Mouse (Mus musculus) heart, embryonic 16.5 days (tissue): ENCODE data around the gene Btbd10. TPM values are rescaled to one million over a fixed set of nuclear protein-coding genes. Genes with fewer than 3 reads are reported as not detected.
A peak's percentile ranks its signal among the peaks of the same experiment; 100 is the strongest.

ENCODE experiments used
- ATAC-seq: fragments of 200-750 bp; cut with Nextera tagmentation; replicated peaks from 2 replicates; pipeline ENCODE4 v1.8.0; 2017; ENCODE audit warnings: moderate number of reproducible peaks; ENCODE audit not compliant: insufficient read depth, low FRiP score; ENCODE audit errors: extremely low read depth
- H3K27ac ChIP-seq: fragments of 300-500 bp; sonication (generic); 2 replicates; pipeline ENCODE4 v1.5.1; 2014; ENCODE audit warnings: mild to moderate bottlenecking, low read length, control low read depth, moderate library complexity
- H3K27me3 ChIP-seq: fragments of 300-500 bp; sonication (generic); 2 replicates; pipeline ENCODE4 v1.6.1; 2014; ENCODE audit warnings: low read length, mixed read lengths; ENCODE audit not compliant: control insufficient read depth, insufficient read depth
- H3K36me3 ChIP-seq: fragments of 300-500 bp; sonication (generic); 2 replicates; pipeline ENCODE4 v1.6.1; 2014; ENCODE audit not compliant: control insufficient read depth, insufficient read depth
- H3K4me1 ChIP-seq: fragments of 300-500 bp; sonication (generic); 2 replicates; pipeline ENCODE4 v1.6.1; 2014; ENCODE audit warnings: low read length, mixed read lengths; ENCODE audit not compliant: control insufficient read depth, insufficient read depth
- H3K4me2 ChIP-seq: fragments of 300-500 bp; sonication (generic); 2 replicates; pipeline ENCODE4 v1.6.1; 2014; ENCODE audit warnings: low read depth, mild to moderate bottlenecking, control low read depth, low read length
- H3K4me3 ChIP-seq: fragments of 300-500 bp; sonication (generic); 2 replicates; pipeline ENCODE4 v1.5.1; 2014; ENCODE audit warnings: mild to moderate bottlenecking, control low read depth, low read length
- H3K9ac ChIP-seq: fragments of 300-500 bp; sonication (generic); 2 replicates; pipeline ENCODE4 v1.6.1; 2014; ENCODE audit warnings: low read length, control low read depth
- H3K9me3 ChIP-seq: fragments of 300-500 bp; sonication (generic); replicated peaks from 2 replicates; pipeline ENCODE4 v1.6.1; 2016; ENCODE audit warnings: low read length; ENCODE audit not compliant: control insufficient read depth
- WGBS: fragments of 180-500 bp; shearing (Covaris S2); extraction: QIAGEN DNeasy Blood & Tissue Kit; methylation state at CpG from one replicate; pipeline ENCODE4 v1.1.7; 2014; 5-methylcytosine and 5-hydroxymethylcytosine counted together
- polyA plus RNA-seq: library from polyadenylated mRNA; unstranded; fragments of >200 nt; fragmentation: Nextera tagmentation; extraction: Ambion mirVana; gene quantifications from 2 replicates; pipeline ENCODE4 v1.2.1, GENCODE M21; 2015

The Btbd10 gene
- polyA plus RNA-seq, 1 experiment from 2014 or later: 24.3 TPM

DNA sequence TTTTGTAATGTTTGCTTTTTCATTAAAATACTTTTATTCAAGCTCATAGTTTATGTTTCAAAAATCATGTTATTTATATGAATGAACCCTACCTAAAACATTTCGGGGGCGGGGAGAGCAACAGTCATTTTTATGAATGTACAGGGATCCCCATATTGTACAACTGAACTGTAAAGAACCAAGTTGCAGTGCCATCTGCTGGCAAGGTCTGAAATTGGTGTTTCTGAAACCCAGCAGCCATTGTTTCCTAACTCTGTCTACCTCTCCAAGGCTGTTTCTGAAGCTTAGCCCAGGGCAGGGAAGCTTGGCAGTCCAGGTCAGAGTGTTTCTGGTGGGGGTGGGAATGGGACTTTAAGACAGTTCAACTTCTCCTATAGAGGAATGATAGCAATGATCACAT lies 57.4 kb downstream of the Btbd10 start:
- peaks cover 10% of the 10 kb centered on the region; the same call in 1 of the 2 replicates for H3K36me3 ChIP-seq
- H3K4me3 ChIP-seq: no peak overlapping the region
- 12% methylated on average over 2 of the region's 2 CpGs for WGBS
- H3K27me3 ChIP-seq: no peaks in the 10 kb centered on the region
- no peak overlapping the region for H3K9ac ChIP-seq
- H3K4me2 ChIP-seq: no peak overlapping the region
- no peak overlapping the region for H3K27ac ChIP-seq
- no peaks in the 10 kb centered on the region for H3K4me1 ChIP-seq
- peak; percentile 37; the same call in 1 of the 2 replicates for ATAC-seq
- no peaks in the 10 kb centered on the region for H3K9me3 ChIP-seq

DNA sequence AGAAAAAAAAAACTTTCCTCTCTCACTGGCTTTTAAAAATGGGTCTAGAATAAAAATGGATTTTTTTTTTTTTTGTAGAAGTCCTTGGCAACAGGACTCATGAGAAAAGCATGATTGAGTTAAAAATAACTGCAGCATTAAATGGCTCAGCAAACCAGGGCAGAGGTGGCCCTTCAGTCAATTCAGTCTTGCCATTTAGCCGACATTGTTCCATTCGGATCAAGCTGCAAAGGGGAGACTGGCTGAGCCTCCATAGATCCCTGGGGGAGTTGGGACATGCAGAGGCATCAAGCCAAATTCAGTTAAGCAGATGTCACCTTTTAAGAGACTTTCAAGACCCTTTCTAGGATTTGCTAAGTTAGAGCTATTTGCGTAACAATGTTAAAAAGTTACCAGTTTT lies 59.1 kb downstream of the Btbd10 start:
- no peak overlapping the region for H3K4me2 ChIP-seq
- ATAC-seq: no peak
- no peaks in the 10 kb centered on the region for H3K9me3 ChIP-seq
- no peak overlapping the region for H3K4me3 ChIP-seq
- peaks cover 2% of the 10 kb centered on the region; the same call in 1 of the 2 replicates for H3K4me1 ChIP-seq
- peaks cover 13% of the 10 kb centered on the region; the same call in 1 of the 2 replicates for H3K36me3 ChIP-seq
- no peak overlapping the region for H3K9ac ChIP-seq
- H3K27me3 ChIP-seq: no peaks in the 10 kb centered on the region
- WGBS: 68% methylated on average over 3 of the region's 3 CpGs
- no peak overlapping the region for H3K27ac ChIP-seq

DNA sequence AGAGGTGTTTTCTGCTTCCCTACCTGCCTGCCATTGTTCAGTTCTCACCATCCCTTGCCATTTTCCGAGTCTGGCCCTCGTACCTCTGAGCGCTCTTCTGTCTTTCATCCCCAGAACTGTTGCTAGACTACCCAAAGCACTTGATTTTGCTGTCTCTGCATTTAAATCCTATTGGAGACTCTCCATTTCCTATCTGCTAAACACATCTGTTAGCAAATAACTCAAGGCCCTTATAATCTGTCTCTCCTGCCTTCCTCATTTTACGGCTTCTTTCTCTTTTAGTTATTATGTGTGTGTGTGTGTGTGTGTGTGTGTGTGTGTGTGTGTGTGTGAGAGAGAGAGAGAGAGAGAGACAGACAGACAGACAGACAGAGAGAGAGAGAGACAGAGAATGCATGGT lies 71.4 kb downstream of the Btbd10 start:
- H3K27me3 ChIP-seq: no peaks in the 10 kb centered on the region
- H3K4me1 ChIP-seq: peaks cover 5% of the 10 kb centered on the region; the same call in 1 of the 2 replicates
- no peaks in the 10 kb centered on the region for H3K9me3 ChIP-seq
- H3K4me3 ChIP-seq: no peak overlapping the region
- no peak overlapping the region for H3K27ac ChIP-seq
- peaks cover 14% of the 10 kb centered on the region for H3K36me3 ChIP-seq
- no peak overlapping the region for H3K9ac ChIP-seq
- WGBS: 85% methylated on average over 4 of the region's 4 CpGs
- H3K4me2 ChIP-seq: no peak overlapping the region
- ATAC-seq: no peak

DNA sequence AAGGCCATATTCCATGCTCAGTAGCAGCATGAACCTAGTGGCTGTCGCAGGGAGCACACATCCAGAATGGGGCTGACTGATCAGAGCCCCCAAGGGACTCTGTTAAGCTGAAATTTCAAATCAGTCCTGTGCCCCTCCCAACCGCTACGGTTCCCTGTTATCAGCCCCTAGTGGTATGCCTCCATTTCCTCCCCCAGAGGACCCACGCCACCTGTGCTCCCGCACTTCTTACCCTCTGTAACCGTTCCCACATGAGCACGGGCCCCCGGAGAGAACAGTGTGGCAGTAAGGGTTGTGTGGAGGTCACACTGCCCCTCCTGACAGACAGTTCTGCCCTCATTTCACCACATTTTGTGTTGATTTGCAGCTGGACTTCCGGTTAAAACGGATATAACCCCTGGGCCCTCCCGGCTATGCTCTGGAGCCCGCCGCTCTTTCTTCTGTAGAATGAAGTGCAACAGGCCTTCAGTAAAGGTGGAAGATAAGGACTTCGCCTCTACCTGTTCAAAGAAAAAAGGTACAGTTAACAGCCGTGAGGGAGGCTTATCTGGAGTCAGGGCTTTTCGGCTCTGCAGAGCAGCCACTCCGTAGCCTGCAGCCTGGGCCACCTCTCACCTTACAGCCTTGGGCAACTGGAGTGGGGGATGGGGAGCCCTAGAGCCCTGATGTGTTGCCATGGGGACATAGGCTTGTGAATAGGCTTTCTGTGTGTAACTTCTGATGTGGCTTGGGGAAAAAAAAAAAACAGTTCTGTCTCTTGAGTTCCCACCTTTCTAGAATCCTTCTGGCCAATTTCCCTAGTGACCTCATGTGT lies 73.9 kb downstream of the Btbd10 start:
- WGBS: 27% methylated on average over 17 of the region's 17 CpGs

DNA sequence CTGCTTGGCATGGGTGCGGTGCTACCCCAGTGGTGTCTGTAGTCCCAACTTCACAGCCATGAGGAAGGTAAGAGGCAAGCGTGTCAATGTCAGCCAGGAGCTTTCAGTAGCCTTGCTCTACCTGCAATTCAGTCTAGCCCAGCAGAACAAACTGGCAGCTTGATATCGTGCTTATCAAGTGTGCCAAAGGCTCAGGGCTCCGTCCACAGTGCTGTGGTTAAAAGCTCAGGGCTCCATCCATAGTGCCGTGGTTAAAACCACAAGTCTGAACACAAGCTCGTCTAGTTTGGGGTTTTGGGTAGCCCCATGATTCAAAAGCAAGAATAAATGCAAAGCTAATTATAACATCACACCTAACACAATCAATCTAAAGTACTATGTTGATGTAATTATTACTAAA lies 74.6 kb downstream of the Btbd10 start:
- no peak overlapping the region for H3K4me3 ChIP-seq
- H3K27ac ChIP-seq: peak overlapping the region; percentile 44; the same call in 1 of the 2 replicates
- WGBS: 78% methylated on average over 6 of the region's 6 CpGs
- H3K9me3 ChIP-seq: no peaks in the 10 kb centered on the region
- H3K4me2 ChIP-seq: peak overlapping the region; percentile 22; the same call in 1 of the 2 replicates
- no peak overlapping the region for H3K9ac ChIP-seq
- no peaks in the 10 kb centered on the region for H3K27me3 ChIP-seq
- H3K4me1 ChIP-seq: peaks cover 5% of the 10 kb centered on the region; the same call in 1 of the 2 replicates
- H3K36me3 ChIP-seq: peaks cover 6% of the 10 kb centered on the region; the same call in 1 of the 2 replicates
- ATAC-seq: no peak

More for the DNA sequence above, 73.9 kb downstream of the Btbd10 start:
- H3K9me3 ChIP-seq: no peaks in the 10 kb centered on the region
- peaks cover 5% of the 10 kb centered on the region; the same call in 1 of the 2 replicates for H3K4me1 ChIP-seq
- ATAC-seq: peak; percentile 69
- peak overlapping the region; percentile 26 for H3K27ac ChIP-seq
- H3K36me3 ChIP-seq: peaks cover 6% of the 10 kb centered on the region; the same call in 1 of the 2 replicates
- H3K4me3 ChIP-seq: peak overlapping the region; percentile 15; the same call in 1 of the 2 replicates
- H3K27me3 ChIP-seq: no peaks in the 10 kb centered on the region
- no peak overlapping the region for H3K9ac ChIP-seq
- peak overlapping the region; percentile 22 for H3K4me2 ChIP-seq

DNA sequence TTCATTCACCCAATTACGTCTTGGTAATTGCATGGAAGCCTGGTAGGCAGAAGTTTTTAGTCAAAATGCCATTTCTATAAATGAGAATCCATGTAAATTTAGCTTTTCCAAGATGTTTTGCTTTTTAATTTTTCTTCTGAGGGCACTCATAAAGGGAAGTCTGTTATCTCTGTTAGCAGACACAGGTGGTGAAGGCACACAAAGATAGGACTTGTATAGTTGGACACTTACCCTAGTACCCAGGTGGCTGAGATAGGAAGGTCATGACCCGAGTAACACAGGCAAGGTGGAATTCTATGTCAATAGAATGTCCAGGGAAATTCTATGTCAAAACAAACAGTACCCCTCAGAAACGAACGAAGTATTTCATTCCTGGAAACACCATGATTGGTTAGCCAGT lies 77.0 kb downstream of the Btbd10 start:
- Histone ChIP-seq H3K9me3 (no peaks in the 10 kb centered on the region), H3K4me2 (no peak overlapping the region), H3K27me3 (no peaks in the 10 kb centered on the region), H3K9ac (no peak overlapping the region), H3K4me3 (no peak overlapping the region), H3K27ac (no peak overlapping the region), H3K4me1 (peaks cover 5% of the 10 kb centered on the region; the same call in 1 of the 2 replicates), H3K36me3 (0 out of 2 replicates have a peak, but pooled peaks cover 3% of the 10 kb centered on the region)
- no peak for ATAC-seq
- 69% methylated on average over 4 of the region's 4 CpGs for WGBS

DNA sequence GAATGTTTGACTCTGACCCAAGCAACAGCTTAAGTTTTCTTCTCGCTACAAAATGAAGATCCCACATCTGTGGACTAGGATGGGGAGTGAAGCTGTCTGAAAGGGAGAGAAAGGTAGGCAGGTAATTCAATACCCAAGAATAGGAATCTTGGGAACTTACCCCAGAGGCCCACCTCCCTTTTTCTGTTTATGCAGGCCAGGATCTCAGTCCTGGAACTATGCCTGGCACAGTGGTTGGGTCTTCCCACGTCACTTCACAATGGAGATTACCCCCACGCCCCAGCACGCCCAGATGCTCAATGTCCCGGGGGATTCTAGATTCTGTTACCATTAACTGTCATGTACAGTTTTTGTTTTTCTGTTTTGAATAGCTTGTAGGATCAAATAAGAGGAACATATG lies 77.5 kb downstream of the Btbd10 start:
- H3K4me1 ChIP-seq: peaks cover 5% of the 10 kb centered on the region; the same call in 1 of the 2 replicates
- no peaks in the 10 kb centered on the region for H3K27me3 ChIP-seq
- no peak overlapping the region for H3K27ac ChIP-seq
- H3K9me3 ChIP-seq: no peaks in the 10 kb centered on the region
- no peak overlapping the region for H3K4me2 ChIP-seq
- H3K9ac ChIP-seq: no peak overlapping the region
- 83% methylated on average over 5 of the region's 5 CpGs for WGBS
- no peak for ATAC-seq
- no peak overlapping the region for H3K4me3 ChIP-seq
- 0 out of 2 replicates have a peak, but pooled peaks cover 3% of the 10 kb centered on the region for H3K36me3 ChIP-seq

DNA sequence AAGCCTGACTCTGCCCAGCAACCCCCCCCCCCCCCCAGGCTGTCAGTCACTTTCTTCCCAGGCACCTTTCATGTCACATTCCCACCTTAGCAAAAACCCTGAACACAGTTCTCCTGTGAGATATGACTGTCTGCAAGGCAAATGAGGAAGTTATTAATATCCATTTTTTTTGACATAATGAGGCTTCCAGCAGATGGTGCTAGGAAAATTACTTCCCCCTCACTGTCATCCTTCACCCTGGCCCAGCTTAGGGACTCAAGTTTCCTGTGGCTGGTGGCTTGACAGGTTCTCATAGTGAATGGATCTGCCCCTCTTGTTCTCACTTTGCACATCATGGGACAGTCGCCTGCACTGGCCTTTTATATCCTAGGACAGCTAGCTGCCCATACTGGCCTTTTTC lies 80.0 kb downstream of the Btbd10 start:
- Histone ChIP-seq H3K27ac (no peak overlapping the region), H3K4me2 (no peak overlapping the region), H3K4me1 (no peaks in the 10 kb centered on the region), H3K4me3 (no peak overlapping the region), H3K36me3 (peaks cover 9% of the 10 kb centered on the region; the same call in 1 of the 2 replicates), H3K9me3 (no peaks in the 10 kb centered on the region), H3K27me3 (no peaks in the 10 kb centered on the region), H3K9ac (no peak overlapping the region)
- ATAC-seq: no peak
- WGBS: 79% methylated on average over 1 of the region's 1 CpGs

DNA sequence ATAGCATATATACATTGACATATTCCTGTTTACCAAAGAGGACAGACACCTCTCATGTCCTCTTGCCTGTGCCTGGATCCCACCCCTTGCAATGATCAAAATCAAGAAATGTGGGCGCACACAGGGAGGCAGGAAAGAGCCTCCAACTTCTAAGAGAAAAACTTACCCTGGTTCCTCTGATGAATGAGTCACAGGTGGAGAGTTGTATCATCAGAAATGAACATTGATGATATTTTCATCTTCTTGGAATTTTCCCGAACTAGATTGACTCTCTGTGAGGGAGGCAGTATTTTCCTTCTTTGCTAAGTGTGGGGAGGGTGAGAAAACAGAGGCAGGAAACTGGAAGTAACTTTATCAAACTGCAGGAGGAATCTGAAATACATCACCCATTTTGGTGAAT lies 83.8 kb downstream of the Btbd10 start:
- Histone ChIP-seq H3K27me3 (no peaks in the 10 kb centered on the region), H3K4me1 (no peaks in the 10 kb centered on the region), H3K4me2 (no peak overlapping the region), H3K4me3 (no peak overlapping the region), H3K9ac (no peak overlapping the region), H3K9me3 (no peaks in the 10 kb centered on the region), H3K36me3 (peaks cover 17% of the 10 kb centered on the region; the same call in 1 of the 2 replicates), H3K27ac (no peak overlapping the region)
- 77% methylated on average over 2 of the region's 2 CpGs for WGBS
- no peak for ATAC-seq
